Comparison of ENCODE assay signal across 8 mouse cellular contexts in genomic region chr19:47579225-47579787, GRCm38 (mm10). TPM values are rescaled to one million over a fixed set of nuclear protein-coding genes. Genes with fewer than 3 reads are reported as not detected.
A peak's percentile ranks its signal among the peaks of the same experiment; 100 is the strongest.
DNase-seq lines count a peak whose midpoint lies in the region; ATAC-seq lines count a peak whose summit lies in the region.

Slk (plus strand) TSS chr19:47579678.

- under 1% methylated on average over 81 of the region's 83 CpGs for WGBS in intestine, embryonic 16.5 days
- WGBS in midbrain, embryonic 10.5 days: 2% methylated on average over 83 of the region's 83 CpGs

- H3K4me2 ChIP-seq in intestine, embryonic 16.5 days (ENCODE audit: low read depth, low read length): peak within 1 kb of the TSS; percentile 78

- no peaks in the 10 kb centered on the region for H3K36me3 ChIP-seq in intestine, embryonic 16.5 days (ENCODE audit: control insufficient read depth, insufficient read depth, low read length)
- no peaks in the 10 kb centered on the region for H3K36me3 ChIP-seq in midbrain, embryonic 10.5 days

- peak within 1 kb of the TSS; percentile 97 for H3K9ac ChIP-seq in intestine, embryonic 16.5 days (ENCODE audit: low read depth, low read length)

- DNase-seq in adrenal gland, postnatal 10 days: peak; percentile 86
- peak; percentile 86 for DNase-seq in embryo, embryonic 9.5 days (ENCODE audit: extremely low spot score)
- peak; percentile 69 to 78 for DNase-seq in gastrocnemius, postnatal 4 days (ENCODE audit: low spot score in 2 of 2)
- peak; percentile 78 to 86 for DNase-seq in left cerebral cortex, postnatal 36 days (ENCODE audit: low spot score in 2 of 2)
- DNase-seq in midbrain, embryonic 10.5 days (ENCODE audit: low spot score): peak; percentile 86
- DNase-seq in right cerebral cortex, postnatal 36 days (ENCODE audit: low spot score in 2 of 2): peak; percentile 58 to 71
- peak; percentile 79 to 81 for DNase-seq in urinary bladder, postnatal 4 days (ENCODE audit: low spot score in 2 of 2)

- intact Hi-C loops in left cerebral cortex, postnatal 36 days (cut with DNase I): loop anchor here (2.0 kb wide), 1 partner anchor 151 kb away; the partner anchor contains the start of gene Sfr1

- H3K4me1 ChIP-seq in intestine, embryonic 16.5 days (ENCODE audit: control insufficient read depth, insufficient read depth, low read length): peaks cover 16% of the 10 kb centered on the region
- H3K4me1 ChIP-seq in midbrain, embryonic 10.5 days: peaks cover 28% of the 10 kb centered on the region

- no peaks in the 10 kb centered on the region for H3K27me3 ChIP-seq in intestine, embryonic 16.5 days (replicated peaks; ENCODE audit: control insufficient read depth, insufficient read depth, low read length)
- peaks cover 10% of the 10 kb centered on the region for H3K27me3 ChIP-seq in midbrain, embryonic 10.5 days (ENCODE audit: low read depth, poor library complexity, severe bottlenecking)

- peak within 1 kb of the TSS; percentile 99 for H3K27ac ChIP-seq in intestine, embryonic 16.5 days (ENCODE audit: low read length)
- peak within 1 kb of the TSS; percentile 96 for H3K27ac ChIP-seq in midbrain, embryonic 10.5 days (replicated peaks)

- H3K9me3 ChIP-seq in intestine, embryonic 16.5 days (ENCODE audit: control insufficient read depth, low read length): no peaks in the 10 kb centered on the region
- no peaks in the 10 kb centered on the region for H3K9me3 ChIP-seq in midbrain, embryonic 10.5 days (replicated peaks)

- ATAC-seq in intestine, embryonic 16.5 days: peak; percentile 88

- peak within 1 kb of the TSS; percentile 79 for H3K4me3 ChIP-seq in intestine, embryonic 16.5 days (ENCODE audit: low read length)
- H3K4me3 ChIP-seq in midbrain, embryonic 10.5 days: peak within 1 kb of the TSS; percentile 78

RNA-seq across cellular contexts. Expression of gene Slk, which starts in this region (rescaled TPM):
- total RNA-seq in adrenal gland, postnatal 10 days (2021): 10 to 100 TPM; 41.4 to 51.7 TPM
- total RNA-seq in gastrocnemius, postnatal 4 days (2021): 10 to 100 TPM; 47.5 to 58.6 TPM
- polyA plus RNA-seq in intestine, embryonic 16.5 days (2015; fragmentation: Nextera tagmentation; extraction: Ambion mirVana): 9.0 and 10.1 TPM in 2 replicates
- 10 to 100 TPM; 53.4 to 61.2 TPM for total RNA-seq in left cerebral cortex, postnatal 36 days (2021)
- polyA plus RNA-seq in midbrain, embryonic 10.5 days (2016; fragmentation: Nextera tagmentation; extraction: Ambion mirVana): 5.9 and 7.0 TPM in 2 replicates

Comparison
In these comparisons a context has a peak if more than half of its experiments do, and no peak if none do; other contexts are left out.
1. Peak in every context shown above with its lines: DNase-seq, ATAC-seq, H3K4me3 ChIP-seq and H3K27ac ChIP-seq.